Mouse (Mus musculus) CH12.LX (cell line): ENCODE results near the gene Ccdc183. TPM values are rescaled to one million over a fixed set of nuclear protein-coding genes. Genes with fewer than 3 reads are reported as not detected.

ENCODE experiments used
- DNase-seq: peaks from one replicate; pipeline ENCODE4 v3.0.0-alpha.2; 2013; ENCODE audit errors: extremely low read depth
- H3K27ac ChIP-seq: 2 replicates; pipeline ENCODE4 v1.5.1; 2012; ENCODE audit warnings: low read depth, mild to moderate bottlenecking, control low read depth, moderate library complexity; ENCODE audit not compliant: insufficient read depth
- H3K27me3 ChIP-seq: replicated peaks from 2 replicates; pipeline ENCODE3; 2012; ENCODE audit warnings: inconsistent platforms
- H3K36me3 ChIP-seq, 2 experiments: replicated peaks in 1 of 2; 2 replicates each; pipeline versions ENCODE3 to v1.6.1; 2012; ENCODE audit warnings: inconsistent platforms in 1 of 2, low read length in 1 of 2, mild to moderate bottlenecking in 1 of 2, mixed read lengths in 1 of 2, moderate library complexity in 1 of 2; ENCODE audit not compliant: control insufficient read depth in 1 of 2, insufficient read depth in 1 of 2
- H3K4me1 ChIP-seq, 2 experiments: 2 replicates each; pipeline ENCODE4 v1.6.1; 2012; ENCODE audit warnings: inconsistent platforms in 1 of 2, moderate library complexity in 1 of 2; ENCODE audit not compliant: insufficient read depth in 2 of 2, control insufficient read depth in 1 of 2
- H3K4me2 ChIP-seq: 2 replicates; pipeline ENCODE4 v1.6.1; 2012; ENCODE audit warnings: low read depth, mild to moderate bottlenecking, control low read depth; ENCODE audit not compliant: poor library complexity, insufficient read depth, severe bottlenecking
- H3K4me3 ChIP-seq, 3 experiments: fragments of 150-350 bp in 1 of 3; sonication (generic) in 1 of 3; replicated peaks in 1 of 3; 2 replicates each; pipeline versions ENCODE3 to v1.5.1; 2011 to 2012; ENCODE audit warnings: low read depth in 2 of 3, low read length in 2 of 3, mild to moderate bottlenecking in 2 of 3, moderate library complexity in 2 of 3, control low read depth in 1 of 3, improper control_type of control experiment in 1 of 3, inconsistent platforms in 1 of 3, mixed read lengths in 1 of 3; ENCODE audit not compliant: poor library complexity in 1 of 3
- H3K79me2 ChIP-seq: replicated peaks from 2 replicates; pipeline ENCODE4 v1.6.1; 2012; ENCODE audit warnings: mild to moderate bottlenecking, moderate library complexity; ENCODE audit not compliant: control insufficient read depth, poor library complexity, insufficient read depth, severe bottlenecking; ENCODE audit errors: extremely low read depth
- H3K9ac ChIP-seq: 2 replicates; pipeline ENCODE4 v1.6.1; 2012; ENCODE audit warnings: low read depth, mild to moderate bottlenecking, control low read depth, moderate library complexity; ENCODE audit not compliant: insufficient read depth
- H3K9me3 ChIP-seq: replicated peaks from 2 replicates; pipeline ENCODE3; 2012; ENCODE audit warnings: low read length, inconsistent platforms, mixed read lengths
- BHLHE40 ChIP-seq: IDR thresholded peaks from 2 replicates; pipeline ENCODE4 v1.6.1; 2011; ENCODE audit warnings: mild to moderate bottlenecking, low read depth, low read length, improper control_type of control experiment
- CHD1 ChIP-seq: IDR thresholded peaks from 2 replicates; pipeline ENCODE4 v1.6.1; 2012; ENCODE audit warnings: low read depth, low read length, improper control_type of control experiment, inconsistent platforms
- CHD2 ChIP-seq: IDR thresholded peaks from 2 replicates; pipeline ENCODE4 v1.6.1; 2011; ENCODE audit warnings: low read length, improper control_type of control experiment
- CTCF ChIP-seq, 2 experiments: IDR thresholded peaks in 1 of 2; conservative IDR thresholded peaks in 1 of 2; 2 replicates each; pipeline ENCODE4 v1.5.1; 2011 to 2012; ENCODE audit warnings: low read depth in 2 of 2, low read length in 2 of 2, improper control_type of control experiment in 1 of 2, inconsistent platforms in 1 of 2, mild to moderate bottlenecking in 1 of 2, moderate library complexity in 1 of 2
- E2F4 ChIP-seq: IDR thresholded peaks from 2 replicates; pipeline ENCODE4 v1.6.1; 2011; ENCODE audit warnings: low read depth, low read length, improper control_type of control experiment; ENCODE audit not compliant: insufficient replicate concordance
- ETS1 ChIP-seq: conservative IDR thresholded peaks from 2 replicates; pipeline ENCODE4 v1.6.1; 2012; ENCODE audit warnings: low read depth, mild to moderate bottlenecking, inconsistent platforms, low read length, improper control_type of control experiment, moderate library complexity
- GABPA ChIP-seq: IDR thresholded peaks from 2 replicates; pipeline ENCODE4 v1.6.1; 2012; ENCODE audit warnings: low read depth, low read length, improper control_type of control experiment, inconsistent platforms; ENCODE audit not compliant: insufficient replicate concordance
- HCFC1 ChIP-seq: IDR thresholded peaks from 2 replicates; pipeline ENCODE4 v1.6.1; 2012; ENCODE audit warnings: low read depth, mild to moderate bottlenecking, inconsistent platforms, low read length, improper control_type of control experiment
- IRF4 ChIP-seq: IDR thresholded peaks from 2 replicates; pipeline ENCODE4 v1.6.1; 2014; ENCODE audit warnings: low read depth, mild to moderate bottlenecking, inconsistent platforms, low read length, improper control_type of control experiment
- JUND ChIP-seq: conservative IDR thresholded peaks from 2 replicates; pipeline ENCODE4 v1.6.1; 2011; ENCODE audit warnings: low read depth, low read length, improper control_type of control experiment
- MAFK ChIP-seq: IDR thresholded peaks from 2 replicates; pipeline ENCODE4 v1.6.1; 2011; ENCODE audit warnings: low read length, improper control_type of control experiment; ENCODE audit not compliant: insufficient replicate concordance
- MAX ChIP-seq: IDR thresholded peaks from 2 replicates; pipeline ENCODE4 v1.6.1; 2011; ENCODE audit warnings: low read length, improper control_type of control experiment
- MAZ ChIP-seq: IDR thresholded peaks from 2 replicates; pipeline ENCODE4 v1.6.1; 2012; ENCODE audit warnings: low read depth, mild to moderate bottlenecking, inconsistent platforms, low read length, improper control_type of control experiment, moderate library complexity
- MXI1 ChIP-seq: IDR thresholded peaks from 2 replicates; pipeline ENCODE4 v1.6.1; 2011; ENCODE audit warnings: mild to moderate bottlenecking, low read depth, low read length, improper control_type of control experiment
- MYC ChIP-seq: IDR thresholded peaks from 2 replicates; pipeline ENCODE4 v1.6.1; 2011; ENCODE audit warnings: low read depth, mild to moderate bottlenecking, improper control_type of control experiment, low read length
- NRF1 ChIP-seq: IDR thresholded peaks from 2 replicates; pipeline ENCODE4 v1.6.1; 2014; ENCODE audit warnings: low read depth, mild to moderate bottlenecking, inconsistent platforms, low read length, improper control_type of control experiment, moderate library complexity
- PAX5 ChIP-seq: IDR thresholded peaks from 2 replicates; pipeline ENCODE4 v1.6.1; 2012; ENCODE audit warnings: low read length, inconsistent platforms, mixed read lengths
- POLR2A ChIP-seq: IDR thresholded peaks from 2 replicates; pipeline ENCODE4 v1.6.1; 2011; ENCODE audit warnings: low read depth, mild to moderate bottlenecking, improper control_type of control experiment, low read length
- POLR2AphosphoS2 ChIP-seq: IDR thresholded peaks from 2 replicates; pipeline ENCODE4 v1.6.1; 2011; ENCODE audit warnings: low read depth, low read length, improper control_type of control experiment
- RAD21 ChIP-seq: IDR thresholded peaks from 2 replicates; pipeline ENCODE4 v1.6.1; 2011; ENCODE audit warnings: low read depth, mild to moderate bottlenecking, low read length, improper control_type of control experiment, moderate library complexity
- SMC3 ChIP-seq: IDR thresholded peaks from 2 replicates; pipeline ENCODE4 v1.6.1; 2011; ENCODE audit warnings: low read depth, low read length, improper control_type of control experiment
- TBP ChIP-seq: conservative IDR thresholded peaks from 2 replicates; pipeline ENCODE4 v1.6.1; 2011; ENCODE audit warnings: low read depth, low read length, improper control_type of control experiment
- UBTF ChIP-seq: IDR thresholded peaks from 2 replicates; pipeline ENCODE4 v1.6.1; 2012; ENCODE audit warnings: low read depth, mild to moderate bottlenecking, inconsistent platforms, low read length, improper control_type of control experiment, moderate library complexity
- USF1 ChIP-seq: IDR thresholded peaks from 2 replicates; pipeline ENCODE4 v1.6.1; 2014; ENCODE audit warnings: low read depth, mild to moderate bottlenecking, inconsistent platforms, low read length, improper control_type of control experiment
- USF2 ChIP-seq: conservative IDR thresholded peaks from 2 replicates; pipeline ENCODE4 v1.6.1; 2011; ENCODE audit warnings: low read depth, low read length, improper control_type of control experiment
- ZC3H11A ChIP-seq: IDR thresholded peaks from 2 replicates; pipeline ENCODE4 v1.6.1; 2012; ENCODE audit warnings: low read depth, mild to moderate bottlenecking, inconsistent platforms, low read length, improper control_type of control experiment
- ZMIZ1 ChIP-seq: IDR thresholded peaks from 2 replicates; pipeline ENCODE4 v1.6.1; 2012; ENCODE audit warnings: low read depth, mild to moderate bottlenecking, inconsistent platforms, low read length, improper control_type of control experiment
- ZNF384 ChIP-seq: IDR thresholded peaks from 2 replicates; pipeline ENCODE4 v1.6.1; 2012; ENCODE audit warnings: low read depth, low read length, improper control_type of control experiment, inconsistent platforms
- dilution Hi-C: fragments of 300-500 bp; cut with MboI; formaldehyde crosslinking; loops from 2 replicates; pipeline ENCODE4 v1.14.3; 2020; ENCODE audit warnings: low sequenced_read_pairs; ENCODE audit not compliant: extremely low pct_unique_long_range_greater_than_20kb, extremely low pct_ligation_motif_present
- in situ Hi-C: fragments of 300-500 bp; cut with MboI; formaldehyde crosslinking; loops from 3 replicates; pipeline ENCODE4 v1.14.3; 2019; ENCODE audit warnings: low sequenced_read_pairs, low pct_ligation_motif_present, low pct_unique_long_range_greater_than_20kb, mixed read lengths
- polyA plus RNA-seq: library from polyadenylated mRNA; unstranded; fragments of >175 nt; gene quantifications from 2 replicates; pipeline ENCODE4 v1.2.1, GENCODE M21; 2012; ENCODE audit warnings: low read depth; ENCODE audit not compliant: insufficient read length
- total RNA-seq, 2 experiments: library from RNA; depleted of rRNA; stranded (reverse); fragments of 300-350 nt in 1 of 2; fragments of >200 nt in 1 of 2; gene quantifications; 2 replicates each; pipeline ENCODE4 v1.2.3; 2012 to 2014

Gene Ccdc183
- total and polyA plus RNA-seq, 3 experiments, result 0.13 TPM; not detected in 2

GRCm38 (mm10) chr2:25579737-25580460 is 37.6 kb downstream of the Ccdc183 start:
- in situ Hi-C loops, result no loop called here
- H3K9ac ChIP-seq, result no peak overlapping the region

GRCm38 (mm10) chr2:25578796-25579736 is 38.4 kb downstream of the Ccdc183 start:
- no peak for TF ChIP-seq HCFC1
- TF ChIP-seq JUND, result no peak
- no peak for TF ChIP-seq ZC3H11A
- TF ChIP-seq MYC, result no peak
- no peak for TF ChIP-seq SMC3
- TF ChIP-seq RAD21, result no peak
- TF ChIP-seq BHLHE40, result no peak
- TF ChIP-seq UBTF, result no peak
- no peak for TF ChIP-seq MAZ
- no peak for TF ChIP-seq CHD1
- no peak for TF ChIP-seq CHD2
- no peak for TF ChIP-seq ZNF384
- TF ChIP-seq USF2, result no peak
- TF ChIP-seq TBP, result no peak
- TF ChIP-seq POLR2AphosphoS2, result no peak
- TF ChIP-seq MAX, result no peak
- TF ChIP-seq ZMIZ1, result no peak
- no peak for TF ChIP-seq IRF4
- TF ChIP-seq ETS1, result no peak
- dilution Hi-C loops (no loop called here), in situ Hi-C loops (no loop called here)
- H3K79me2 ChIP-seq, result no peaks in the 10 kb centered on the region
- no peak overlapping the region for H3K27ac ChIP-seq
- no peak overlapping the region for H3K4me2 ChIP-seq
- H3K36me3 ChIP-seq, result peaks cover 26 to 59% of the 10 kb centered on the region in 2 experiments
- no peak overlapping the region for H3K9ac ChIP-seq
- DNase-seq, result no peak
- no peaks in the 10 kb centered on the region for H3K27me3 ChIP-seq
- H3K9me3 ChIP-seq, result peaks cover 39% of the 10 kb centered on the region
- H3K4me3 ChIP-seq, result peak overlapping the region in 1 of 3 experiments; percentile 19
- peaks cover 9 to 35% of the 10 kb centered on the region in 2 experiments; a peak in 3 of 4 replicates for H3K4me1 ChIP-seq

More at GRCm38 (mm10) chr2:25579737-25580460, 37.6 kb downstream of the Ccdc183 start:
- H3K79me2 ChIP-seq, result no peaks in the 10 kb centered on the region
- no peak overlapping the region for H3K27ac ChIP-seq
- no peak overlapping the region for H3K4me2 ChIP-seq
- peaks cover 39% of the 10 kb centered on the region for H3K9me3 ChIP-seq
- TF ChIP-seq USF2 (no peak), MAZ (no peak), CHD2 (no peak), IRF4 (no peak), E2F4 (no peak), MXI1 (no peak), POLR2AphosphoS2 (no peak), GABPA (no peak), POLR2A (no peak), USF1 (no peak), CTCF (conservative IDR thresholded peaks at IDR 0.05 in 1 of 2, IDR thresholded peaks at IDR 0.05 in 1 of 2; ENCODE audit: low read depth in 2 of 2, low read length in 2 of 2) (peak in 1 of 2 experiments; percentile 42; a peak in 2 of 4 replicates), MAFK (no peak), TBP (no peak), RAD21 (no peak; the same call in 1 of the 2 replicates), SMC3 (peak; percentile 15; the same call in 1 of the 2 replicates), NRF1 (no peak), ZMIZ1 (no peak), PAX5 (no peak)
- DNase-seq, result peak; percentile 24
- H3K4me3 ChIP-seq, result no peak overlapping the region
- dilution Hi-C loops, result no loop called here
- H3K27me3 ChIP-seq, result no peaks in the 10 kb centered on the region
- peaks cover 35 to 67% of the 10 kb centered on the region in 2 experiments for H3K36me3 ChIP-seq
- H3K4me1 ChIP-seq, result peaks cover 9 to 35% of the 10 kb centered on the region in 2 experiments; a peak in 3 of 4 replicates
